Mouse (Mus musculus) cerebellum, postnatal 10 days (tissue): ENCODE measurements around the gene Eef1akmt1.

Source experiments
- DNase-seq, 2 experiments: peaks; one replicate each; pipeline ENCODE4 v3.0.0; 2021; ENCODE audit warnings: mixed read lengths in 2 of 2

Gene Eef1akmt1

GRCm38 (mm10) chr14:57571155-57572133 lies at the start of gene Eef1akmt1:
TSS of gene Eef1akmt1 (minus strand) at chr14:57571612.
- peak; percentile 99 for DNase-seq

DNA sequence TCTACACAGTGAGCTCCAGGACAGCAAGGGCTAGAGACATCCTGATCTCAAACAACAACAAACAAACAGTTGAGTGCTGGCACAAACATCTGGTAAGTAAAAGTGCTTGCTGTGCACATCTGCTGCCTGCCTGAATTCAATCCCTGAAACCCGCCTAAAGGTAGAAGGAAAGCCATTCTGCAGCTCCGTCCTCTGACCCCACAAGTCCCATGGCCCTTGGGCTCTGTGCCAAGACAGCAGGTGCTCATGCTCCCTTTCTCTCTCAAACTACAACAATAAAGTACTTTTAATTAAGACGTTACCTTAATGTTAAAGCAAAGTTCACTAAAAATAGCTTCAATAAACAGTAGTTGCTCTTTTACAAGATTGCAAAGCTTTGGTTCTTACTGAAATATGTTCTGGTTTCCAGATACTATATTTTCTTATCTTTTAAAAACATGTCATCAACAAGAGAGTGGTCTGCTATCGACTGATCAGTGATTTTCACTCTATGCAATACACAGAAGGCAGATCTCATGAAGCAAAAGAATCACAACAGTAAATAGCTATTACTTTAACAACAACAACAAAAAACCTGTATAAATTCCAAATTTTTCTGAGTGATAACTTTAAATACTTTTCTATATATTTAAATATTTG lies 49.3 kb upstream of the Eef1akmt1 start:
- DNase-seq: peak; percentile 30 to 52

DNA sequence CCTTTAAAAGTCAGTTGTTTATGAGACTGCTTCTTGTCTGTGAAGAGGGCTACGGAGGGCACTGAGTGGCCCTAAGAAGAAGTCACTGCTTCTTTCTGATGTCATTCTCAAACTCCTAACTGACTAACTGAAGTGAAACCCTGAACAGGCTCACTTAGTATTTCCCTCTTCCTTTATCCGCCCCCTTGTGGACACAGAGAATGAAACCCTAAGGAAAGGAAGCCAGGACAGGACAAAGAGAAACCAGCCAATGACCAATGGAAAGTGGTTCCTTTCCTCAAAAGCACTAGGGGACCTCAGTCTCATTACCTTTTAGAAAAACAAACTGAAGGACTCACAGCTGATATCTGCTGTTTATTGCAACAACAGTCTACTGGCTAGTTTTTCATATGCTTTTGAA lies 48.1 kb upstream of the Eef1akmt1 start:
- DNase-seq: peak; percentile 64 to 72

GRCm38 (mm10) chr14:57617675-57618074 lies 46.3 kb upstream of the Eef1akmt1 start:
- DNase-seq: no peak

GRCm38 (mm10) chr14:57616339-57616965 lies 45.0 kb upstream of the Eef1akmt1 start:
- DNase-seq: no peak

DNA sequence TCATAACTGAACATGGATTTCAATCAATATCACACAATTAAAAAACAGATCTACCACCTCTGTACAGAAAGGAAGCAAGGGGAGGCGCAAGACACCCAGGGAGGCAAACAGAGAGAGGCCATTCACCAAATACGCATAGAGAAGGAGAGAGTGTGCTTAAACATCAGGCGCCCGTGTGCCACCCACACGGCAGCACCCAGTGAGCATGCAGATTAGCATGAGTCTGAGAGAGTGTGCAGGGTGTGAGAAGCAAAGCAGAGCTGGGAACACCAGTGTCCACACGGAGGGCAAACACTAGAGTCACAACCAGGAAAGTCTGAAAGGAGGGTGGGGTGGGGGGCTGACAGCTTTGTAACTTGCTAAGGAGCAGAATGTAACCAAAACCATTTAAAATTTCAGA lies 44.4 kb upstream of the Eef1akmt1 start:
- no peak for DNase-seq

- DNase-seq: no peak
Measured at GRCm38 (mm10) chr14:57611034-57611433, 39.6 kb upstream of the Eef1akmt1 start.

- DNase-seq: no peak
Measured at GRCm38 (mm10) chr14:57609816-57610329, 38.5 kb upstream of the Eef1akmt1 start.

- DNase-seq: peak; percentile 97 to 99
Measured at GRCm38 (mm10) chr14:57607500-57607899, 36.1 kb upstream of the Eef1akmt1 start.

GRCm38 (mm10) chr14:57606663-57607365 lies 35.4 kb upstream of the Eef1akmt1 start:
- no peak for DNase-seq

DNA sequence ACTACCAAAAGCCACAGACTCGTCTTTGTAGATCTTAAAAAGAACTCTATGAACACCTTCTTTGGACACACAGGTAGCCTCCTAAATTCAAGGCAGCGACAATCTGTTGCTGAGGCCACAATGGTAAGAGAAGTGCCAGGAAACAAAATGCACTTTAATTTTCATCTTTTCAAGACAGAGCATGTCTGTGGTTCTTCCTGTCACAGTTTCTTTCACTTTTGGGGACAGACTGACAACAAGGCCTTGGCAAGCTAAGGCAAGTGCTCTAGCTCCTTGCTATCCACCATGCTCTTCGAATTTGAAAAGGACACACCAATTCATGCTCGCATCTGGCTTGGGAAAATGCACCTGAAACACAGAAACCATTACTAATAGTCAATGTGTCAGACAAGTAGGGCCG lies 21.9 kb upstream of the Eef1akmt1 start:
- no peak for DNase-seq

DNA sequence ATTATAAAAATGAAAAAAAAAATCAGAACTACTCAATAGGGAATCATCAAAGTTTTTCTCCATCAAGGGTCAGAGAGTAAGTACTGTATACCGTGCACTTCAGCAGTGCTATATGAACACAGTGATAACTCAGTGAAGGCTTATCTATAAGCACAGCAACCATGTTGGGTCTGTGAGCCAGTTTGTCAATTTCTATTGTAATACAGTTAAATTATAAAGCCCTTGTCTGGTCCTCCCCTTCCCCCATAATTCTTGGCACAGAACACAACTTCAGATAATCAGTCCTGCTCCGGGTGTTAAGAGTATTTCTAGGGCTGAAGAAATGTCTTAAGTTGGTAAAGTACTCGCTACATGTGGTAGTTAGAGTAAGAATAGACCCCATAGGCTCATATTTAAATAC lies 20.4 kb upstream of the Eef1akmt1 start:
- DNase-seq: no peak

- no peak for DNase-seq
Measured at GRCm38 (mm10) chr14:57576364-57577060, 5.1 kb upstream of the Eef1akmt1 start.

DNA sequence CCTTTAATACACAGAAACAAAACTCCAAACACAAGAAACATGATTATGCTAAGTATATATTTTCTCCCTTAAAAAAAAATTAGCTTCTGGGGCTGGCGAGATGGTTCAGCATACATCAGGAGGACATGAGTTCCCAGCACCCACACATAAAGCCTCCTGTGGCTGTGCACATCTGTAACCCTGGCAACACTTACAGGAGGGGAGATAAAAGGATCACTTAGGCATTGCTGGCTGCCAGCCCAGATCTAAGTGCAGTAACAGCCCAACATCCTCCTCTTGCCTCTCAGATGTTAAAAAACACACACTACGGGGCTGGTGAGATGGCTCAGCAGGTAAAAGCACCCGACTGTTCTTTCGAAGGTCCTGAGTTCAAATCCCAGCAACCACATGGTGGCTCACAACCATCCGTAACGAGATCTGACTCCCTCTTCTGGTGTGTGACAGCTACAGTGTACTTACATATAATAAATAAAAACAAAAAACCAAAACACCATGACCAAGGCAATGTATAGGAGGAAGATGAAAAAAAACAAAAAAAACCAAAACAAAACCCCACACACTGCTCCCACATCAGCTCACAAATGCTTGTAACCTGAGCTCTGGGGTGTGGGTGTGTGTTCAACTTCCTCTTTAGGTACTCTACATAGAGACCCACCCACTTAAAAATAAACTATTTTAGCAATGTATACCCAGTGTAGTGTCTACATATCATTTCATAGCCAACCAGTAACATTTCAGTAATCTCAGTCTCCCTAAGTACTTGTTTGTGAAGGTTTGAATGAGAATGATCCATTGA lies 3.6 kb upstream of the Eef1akmt1 start:
- no peak for DNase-seq

DNA sequence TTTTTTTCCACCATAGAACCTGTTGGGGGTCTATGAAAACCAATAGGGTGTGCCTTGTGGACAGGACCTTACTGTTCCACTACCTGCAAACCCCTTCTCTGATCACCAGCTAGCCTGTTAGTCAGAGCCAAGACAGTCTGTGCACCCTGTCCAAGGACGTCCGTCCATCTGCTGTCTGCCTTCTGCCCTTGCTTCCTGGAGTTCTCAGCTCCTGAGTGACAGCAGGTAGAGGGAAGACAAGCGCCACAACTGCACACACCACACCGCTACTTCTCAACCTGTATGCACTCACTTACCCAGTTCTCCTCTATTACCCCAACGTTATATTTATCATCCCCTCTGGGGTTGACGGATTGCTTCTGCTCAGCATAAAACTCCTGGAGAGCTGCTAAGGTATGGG lies 5.8 kb downstream of the Eef1akmt1 start:
- DNase-seq: no peak

- no peak for DNase-seq
Measured at GRCm38 (mm10) chr14:57556922-57557321, 14.5 kb downstream of the Eef1akmt1 start.

DNA sequence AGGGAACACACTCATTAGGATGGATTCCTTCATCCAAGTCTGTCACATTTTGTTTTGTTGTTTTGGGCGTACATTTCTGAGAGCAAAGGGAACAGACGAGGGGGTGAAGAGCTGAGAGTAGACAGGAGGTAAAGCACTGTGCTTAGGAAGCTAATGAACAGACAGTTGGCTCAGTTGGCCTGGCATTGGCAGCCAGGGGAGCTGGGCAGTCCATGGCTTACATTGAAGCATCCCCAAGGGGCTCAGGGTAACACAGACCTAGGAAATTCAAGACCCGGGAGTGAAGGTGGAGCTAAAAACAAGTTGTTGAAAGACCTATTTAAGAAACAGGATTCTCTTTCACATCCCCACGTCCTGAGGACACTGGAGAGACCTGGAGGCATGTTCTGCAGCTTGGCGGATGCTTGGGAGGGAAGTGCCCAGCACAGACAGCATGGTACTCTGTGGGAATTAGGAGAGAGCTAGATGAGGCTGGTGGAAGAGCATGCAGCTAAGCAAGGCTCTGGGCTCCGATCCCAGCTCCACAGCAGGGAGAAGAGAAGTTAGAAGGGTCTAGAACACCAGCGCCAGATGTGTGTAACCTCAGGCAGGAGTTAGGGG lies 15.8 kb downstream of the Eef1akmt1 start:
- DNase-seq: peak; percentile 45 to 56

GRCm38 (mm10) chr14:57554434-57554833 lies 17.0 kb downstream of the Eef1akmt1 start:
- no peak for DNase-seq

DNA sequence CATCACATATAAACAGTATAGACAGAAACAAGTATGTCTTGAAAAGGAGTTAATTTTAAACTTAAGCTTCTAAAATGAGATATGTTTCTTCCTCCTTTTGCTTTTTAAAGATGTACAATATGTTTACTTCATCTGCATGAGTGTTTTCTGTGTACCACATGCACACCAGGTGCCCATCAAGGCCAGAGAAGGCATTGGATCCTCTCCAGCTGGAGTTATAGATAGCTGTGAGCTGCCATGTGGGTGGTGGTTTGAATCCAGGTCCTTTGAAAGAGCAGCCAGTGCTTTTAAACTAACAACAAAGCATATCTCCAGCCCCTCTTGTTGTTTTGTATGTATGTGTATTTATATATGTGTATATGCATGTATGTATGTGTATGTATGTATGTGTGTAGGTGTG lies 18.5 kb downstream of the Eef1akmt1 start:
- DNase-seq: no peak

GRCm38 (mm10) chr14:57547062-57547461 lies 24.4 kb downstream of the Eef1akmt1 start:
- no peak for DNase-seq

GRCm38 (mm10) chr14:57546557-57547021 lies 24.8 kb downstream of the Eef1akmt1 start:
- DNase-seq: no peak
